Comparison of ENCODE assay signal across 9 mouse cellular contexts in genomic region chr16:50201546-50202151, GRCm38 (mm10).
DNase-seq lines count a peak whose midpoint lies in the region; TF ChIP-seq lines count a peak whose summit lies in the region.
"Had no signal": no experiment of that assay in that cellular context is flagged by ENCODE, and none has a peak within 500 bp of the region (broad histone marks: within the 10 kb centered on the region; RNA-seq: fewer than 3 reads in every experiment).

No protein-coding gene starts in this region.

- H3K4me1 ChIP-seq in bone marrow, adult 2 months (ENCODE audit: control insufficient read depth, insufficient read depth, low read length): no peaks in the 10 kb centered on the region
- H3K4me1 ChIP-seq: heart, embryonic 13.5 days had no signal

- 80% methylated on average over 7 of the region's 7 CpGs for WGBS in bone marrow, adult 2 months

- no peak overlapping the region for H3K27ac ChIP-seq in left cerebral cortex, adult 2 months
- H3K27ac ChIP-seq in bone marrow, adult 2 months (ENCODE audit: control insufficient read depth, insufficient read depth, low read depth, low read length, poor library complexity): no peak overlapping the region
- H3K27ac ChIP-seq: heart, embryonic 13.5 days had no signal

- peak; percentile 60 for TF ChIP-seq CTCF in left cerebral cortex, adult 2 months (IDR thresholded peaks at IDR 0.05)
- peak; percentile 72 for TF ChIP-seq CTCF in bone marrow, adult 2 months (IDR thresholded peaks at IDR 0.05; ENCODE audit: control insufficient read depth, insufficient read depth, low read length)

- TF ChIP-seq POLR2A in bone marrow, adult 2 months (IDR thresholded peaks at IDR 0.05; ENCODE audit: borderline replicate concordance, control insufficient read depth, low read depth, low read length): no peak

- intact Hi-C loops in left cerebral cortex, adult 2 months (cut with DNase I): no loop called here

- peak; percentile 34 to 58 for DNase-seq in adrenal gland, adult 18-20 months (ENCODE audit: low spot score in 2 of 2)
- DNase-seq in adrenal gland, adult 8-10 months: no peak
- DNase-seq in left cerebral cortex, adult 2 months (ENCODE audit: extremely low spot score in 1 of 2, low spot score in 2 of 2): no peak
- DNase-seq in left cerebral cortex, adult 8-10 months (ENCODE audit: low spot score in 2 of 2): no peak
- peak; percentile 64 for DNase-seq in kidney, postnatal 10 days
- peak; percentile 55 for DNase-seq in retina, postnatal 1 day
- no peak for DNase-seq in right cerebral cortex, adult 18-20 months

- H3K4me3 ChIP-seq in left cerebral cortex, adult 2 months: no peak overlapping the region
- no peak overlapping the region for H3K4me3 ChIP-seq in bone marrow, adult 2 months (replicated peaks; ENCODE audit: control insufficient read depth, low read depth, low read length)
- H3K4me3 ChIP-seq: heart, embryonic 13.5 days had no signal

Comparison
In these comparisons a context has a peak if more than half of its experiments do, and no peak if none do; other contexts are left out.
1. DNase-seq: peak in adrenal gland, adult 18-20 months (2 of 2), kidney, postnatal 10 days (single experiment) and retina, postnatal 1 day (single experiment); none in adrenal gland, adult 8-10 months (single experiment), left cerebral cortex, adult 2 months (0 of 2), left cerebral cortex, adult 8-10 months (0 of 2) and right cerebral cortex, adult 18-20 months (single experiment).